Mouse (Mus musculus) spleen, adult 2 months (tissue): ENCODE data around the gene Gm21992. TPM values are rescaled to one million over a fixed set of nuclear protein-coding genes. Genes with fewer than 3 reads are reported as not detected.

ENCODE experiments used
- DNase-seq, 2 experiments: peaks; one replicate each; pipeline versions ENCODE4 v3.0.0 to v3.0.0-alpha.2; 2012 to 2021; ENCODE audit warnings: low spot score in 2 of 2, low read depth in 1 of 2
- H3K27ac ChIP-seq: fragments of 200-500 bp; 2 replicates; pipeline ENCODE4 v1.5.1; 2012; ENCODE audit warnings: low read length, inconsistent platforms; ENCODE audit not compliant: insufficient read depth
- H3K27me3 ChIP-seq: fragments of 200-500 bp; 2 replicates; pipeline ENCODE4 v1.6.1; 2012; ENCODE audit warnings: mild to moderate bottlenecking, moderate library complexity, low read length, inconsistent platforms; ENCODE audit not compliant: control insufficient read depth, insufficient read depth
- H3K36me3 ChIP-seq: fragments of 200-500 bp; 2 replicates; pipeline ENCODE4 v1.6.1; 2012; ENCODE audit warnings: mild to moderate bottlenecking, low read length, inconsistent platforms; ENCODE audit not compliant: control insufficient read depth, insufficient read depth
- H3K4me1 ChIP-seq: fragments of 200-500 bp; 2 replicates; pipeline ENCODE4 v1.6.1; 2011; ENCODE audit warnings: inconsistent platforms; ENCODE audit not compliant: control insufficient read depth, insufficient read depth, insufficient read length
- H3K4me3 ChIP-seq: fragments of 200-500 bp; 2 replicates; pipeline ENCODE4 v1.5.1; 2011; ENCODE audit warnings: mild to moderate bottlenecking, inconsistent platforms; ENCODE audit not compliant: insufficient read depth, insufficient read length; ENCODE audit errors: extremely low read depth
- CTCF ChIP-seq: fragments of 200-500 bp; IDR thresholded peaks from 2 replicates; pipeline ENCODE4 v1.5.1; 2011; ENCODE audit warnings: mild to moderate bottlenecking, inconsistent platforms; ENCODE audit not compliant: insufficient read depth, insufficient read length, insufficient replicate concordance; ENCODE audit errors: extremely low read depth
- POLR2A ChIP-seq: fragments of 200-500 bp; IDR thresholded peaks from 2 replicates; pipeline ENCODE4 v1.6.1; 2011; ENCODE audit warnings: low read depth, low read length, inconsistent platforms
- WGBS: fragments of 180-500 bp; shearing (Covaris S2); methylation state at CpG from one replicate; pipeline ENCODE4 v1.1.7; 2018; 5-methylcytosine and 5-hydroxymethylcytosine counted together
- polyA plus RNA-seq: library from polyadenylated mRNA; depleted of rRNA; stranded (reverse); fragments of >200 nt; gene quantifications from 2 replicates; pipeline ENCODE4 v1.2.3, GENCODE M21; 2012

The Gm21992 gene
- polyA plus RNA-seq, 1 experiment, result 15.0 TPM

- Histone ChIP-seq H3K4me3 (no peak overlapping the region), H3K4me1 (0 out of 2 replicates have a peak, but pooled peaks cover 3% of the 10 kb centered on the region), H3K36me3 (peaks cover 31% of the 10 kb centered on the region), H3K27ac (no peak overlapping the region), H3K27me3 (no peaks in the 10 kb centered on the region)
- WGBS, result 95% methylated on average over 5 of the region's 5 CpGs
- TF ChIP-seq CTCF, result no peak
- TF ChIP-seq POLR2A, result no peak
- DNase-seq, result no peak
Observed at GRCm38 (mm10) chr19:4799083-4799482, 12.3 kb downstream of the Gm21992 start.

GRCm38 (mm10) chr19:4797846-4798245 lies 13.6 kb downstream of the Gm21992 start:
- Histone ChIP-seq H3K4me3 (no peak overlapping the region), H3K4me1 (0 out of 2 replicates have a peak, but pooled peaks cover 3% of the 10 kb centered on the region), H3K27me3 (no peaks in the 10 kb centered on the region), H3K36me3 (peaks cover 21% of the 10 kb centered on the region), H3K27ac (no peak overlapping the region)
- WGBS, result 99% methylated on average over 2 of the region's 2 CpGs
- no peak for DNase-seq
- TF ChIP-seq CTCF, result no peak
- TF ChIP-seq POLR2A, result no peak

GRCm38 (mm10) chr19:4795929-4796328 lies 15.5 kb downstream of the Gm21992 start:
- TF ChIP-seq CTCF (no peak), POLR2A (no peak)
- no peak overlapping the region for H3K4me3 ChIP-seq
- peaks cover 3% of the 10 kb centered on the region; the same call in 1 of the 2 replicates for H3K4me1 ChIP-seq
- WGBS, result 80% methylated on average over 1 of the region's 1 CpGs
- H3K27me3 ChIP-seq, result no peaks in the 10 kb centered on the region
- no peak overlapping the region for H3K27ac ChIP-seq
- peaks cover 13% of the 10 kb centered on the region for H3K36me3 ChIP-seq
- no peak for DNase-seq

GRCm38 (mm10) chr19:4793831-4794422 lies 17.5 kb downstream of the Gm21992 start, which contains the start of gene Rbm4:
Gene Rbm4, minus strand, starts transcription at chr19:4793901.
- no peaks in the 10 kb centered on the region for H3K27me3 ChIP-seq
- peaks cover 8% of the 10 kb centered on the region; the same call in 1 of the 2 replicates for H3K4me1 ChIP-seq
- peak; percentile 98 to 100 for DNase-seq
- peaks cover 18% of the 10 kb centered on the region for H3K36me3 ChIP-seq
- peak within 1 kb of the TSS; percentile 82 for H3K4me3 ChIP-seq
- TF ChIP-seq POLR2A (no peak; the same call in 1 of the 2 replicates), CTCF (no peak)
- WGBS, result under 1% methylated on average over 31 of the region's 31 CpGs
- H3K27ac ChIP-seq, result peak within 1 kb of the TSS; percentile 77

- whole genome bisulfite sequencing, result 1% methylated on average over 16 of the region's 16 CpGs
- Histone ChIP-seq H3K4me3 (peak overlapping the region; percentile 82), H3K27me3 (no peaks in the 10 kb centered on the region), H3K36me3 (peaks cover 18% of the 10 kb centered on the region), H3K27ac (peak overlapping the region; percentile 77), H3K4me1 (peaks cover 8% of the 10 kb centered on the region; the same call in 1 of the 2 replicates)
- no peak for DNase-seq
- TF ChIP-seq CTCF (no peak), POLR2A (no peak)
Observed at GRCm38 (mm10) chr19:4793281-4793830, 18.1 kb downstream of the Gm21992 start.

GRCm38 (mm10) chr19:4786313-4786712 lies 25.1 kb downstream of the Gm21992 start:
- no peaks in the 10 kb centered on the region for H3K27me3 ChIP-seq
- no peak overlapping the region for H3K4me3 ChIP-seq
- TF ChIP-seq POLR2A (no peak), CTCF (no peak)
- DNase-seq, result no peak
- H3K4me1 ChIP-seq, result peaks cover 5% of the 10 kb centered on the region; the same call in 1 of the 2 replicates
- no peak overlapping the region for H3K27ac ChIP-seq
- peaks cover 47% of the 10 kb centered on the region for H3K36me3 ChIP-seq
- WGBS, result 93% methylated on average over 2 of the region's 2 CpGs

- Histone ChIP-seq H3K4me3 (no peak overlapping the region), H3K27ac (no peak overlapping the region), H3K36me3 (peaks cover 42% of the 10 kb centered on the region), H3K27me3 (no peaks in the 10 kb centered on the region), H3K4me1 (peaks cover 4% of the 10 kb centered on the region; the same call in 1 of the 2 replicates)
- TF ChIP-seq POLR2A (no peak), CTCF (no peak)
- 78% methylated on average over 7 of the region's 7 CpGs for WGBS
- DNase-seq, result no peak
Observed at GRCm38 (mm10) chr19:4785206-4785605, 26.2 kb downstream of the Gm21992 start.
